Mouse (Mus musculus): ENCODE data around the gene Ndufs7.

DNA sequence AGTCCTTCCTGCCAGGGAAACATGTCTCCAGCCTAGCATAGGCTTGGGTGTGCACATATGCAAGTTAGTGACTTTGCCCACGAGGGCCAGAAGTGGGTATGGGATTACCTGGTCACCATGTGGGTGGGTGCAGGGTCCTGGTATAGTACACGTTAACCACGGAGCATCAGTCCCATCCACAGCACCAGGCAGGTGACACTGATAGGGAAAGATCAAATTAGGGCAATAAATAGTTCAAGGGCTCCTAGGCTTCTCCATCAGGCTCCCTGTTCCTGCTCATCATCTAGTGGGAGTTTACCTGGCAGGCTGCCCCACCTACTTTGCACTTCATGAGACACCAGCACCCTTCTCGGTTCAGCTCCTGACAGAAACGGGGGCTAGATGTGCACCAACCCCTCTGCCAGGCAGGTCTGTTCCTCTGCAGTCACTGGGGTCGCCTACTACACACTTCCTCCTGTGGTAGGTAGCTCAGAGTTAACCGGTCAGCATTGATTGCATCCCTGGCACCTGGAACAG lies 45.9 kb downstream of the Ndufs7 start:
- no peak for TF ChIP-seq POLR2A (IDR thresholded peaks at IDR 0.05; ENCODE audit: insufficient read depth, low read depth, low read length)
- TF ChIP-seq CTCF (IDR thresholded peaks at IDR 0.05) = no peak
- TF ChIP-seq EP300 (IDR thresholded peaks at IDR 0.05; ENCODE audit: insufficient read depth, low read depth, low read length) = no peak

Measured in heart, adult 2 months (tissue).